Mouse (Mus musculus): ENCODE results near the gene Coq3. TPM values are rescaled to one million over a fixed set of nuclear protein-coding genes. Genes with fewer than 3 reads are reported as not detected.
A peak's percentile ranks its signal among the peaks of the same experiment; 100 is the strongest.

The Coq3 gene
- polyA plus RNA-seq, 1 experiment from 2014 or later: 15.7 TPM

DNA sequence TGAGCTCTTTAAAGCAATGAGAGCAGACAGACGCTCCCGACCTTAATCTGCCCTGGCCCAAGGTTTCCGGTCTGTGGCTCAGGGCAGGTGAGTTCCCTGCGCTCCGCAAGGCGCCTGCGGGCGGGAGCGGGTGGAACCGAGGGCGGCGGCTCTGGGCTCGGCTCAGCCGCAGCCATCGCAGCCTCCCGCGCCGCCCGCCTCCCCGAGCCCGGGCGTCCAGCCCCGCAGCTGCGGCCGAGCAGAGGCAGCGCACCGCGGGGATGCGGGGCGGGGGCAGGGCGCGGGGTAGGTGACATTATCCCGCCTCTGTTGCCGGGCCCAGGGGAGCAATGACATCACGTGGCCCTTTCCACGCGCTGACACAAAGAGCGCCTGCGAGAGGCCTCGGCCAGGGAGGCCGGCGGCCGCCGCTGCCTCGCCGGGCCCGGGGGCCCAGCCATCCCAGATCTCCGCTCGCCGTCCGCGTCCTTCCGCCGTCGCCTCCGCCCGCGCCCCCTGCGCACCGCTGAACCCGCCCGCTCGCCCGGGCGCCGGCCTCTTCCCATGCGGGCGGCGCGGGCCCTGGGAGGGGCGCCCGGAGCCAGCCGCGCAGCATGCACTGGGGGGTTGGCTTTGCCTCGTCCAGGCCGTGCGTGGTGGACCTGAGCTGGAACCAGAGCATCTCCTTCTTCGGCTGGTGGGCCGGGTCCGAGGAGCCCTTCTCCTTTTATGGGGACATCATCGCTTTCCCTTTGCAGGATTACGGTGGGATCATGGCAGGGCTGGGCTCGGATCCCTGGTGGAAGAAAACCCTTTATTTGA is 51.7 kb downstream of the Coq3 start, which contains the start of gene Faxc:
Faxc (plus strand) TSS at position 359 of the 801 bp plus-strand sequence.
- no peaks in the 10 kb centered on the region for H3K9me3 ChIP-seq (replicated peaks; ENCODE audit: control insufficient read depth, low read length)
- peak within 1 kb of the TSS; percentile 75 for H3K4me3 ChIP-seq (replicated peaks; ENCODE audit: low read length)
- no peaks in the 10 kb centered on the region for H3K27me3 ChIP-seq (ENCODE audit: control insufficient read depth, insufficient read depth, low read length)
- ATAC-seq (ENCODE audit: insufficient read depth, low FRiP score): peak; percentile 92
- peak within 1 kb of the TSS; percentile 91 for H3K9ac ChIP-seq (ENCODE audit: low read length)
- peaks cover 9% of the 10 kb centered on the region; the same call in 1 of the 2 replicates for H3K4me1 ChIP-seq (ENCODE audit: control insufficient read depth, insufficient read depth, low read length)
- no peaks in the 10 kb centered on the region for H3K36me3 ChIP-seq (ENCODE audit: control insufficient read depth, insufficient read depth, low read length)
- peak within 1 kb of the TSS; percentile 85 for H3K4me2 ChIP-seq (ENCODE audit: low read depth, low read length)
- WGBS: under 1% methylated on average over 80 of the region's 83 CpGs
- peak within 1 kb of the TSS; percentile 83 for H3K27ac ChIP-seq (ENCODE audit: low read length)

DNA sequence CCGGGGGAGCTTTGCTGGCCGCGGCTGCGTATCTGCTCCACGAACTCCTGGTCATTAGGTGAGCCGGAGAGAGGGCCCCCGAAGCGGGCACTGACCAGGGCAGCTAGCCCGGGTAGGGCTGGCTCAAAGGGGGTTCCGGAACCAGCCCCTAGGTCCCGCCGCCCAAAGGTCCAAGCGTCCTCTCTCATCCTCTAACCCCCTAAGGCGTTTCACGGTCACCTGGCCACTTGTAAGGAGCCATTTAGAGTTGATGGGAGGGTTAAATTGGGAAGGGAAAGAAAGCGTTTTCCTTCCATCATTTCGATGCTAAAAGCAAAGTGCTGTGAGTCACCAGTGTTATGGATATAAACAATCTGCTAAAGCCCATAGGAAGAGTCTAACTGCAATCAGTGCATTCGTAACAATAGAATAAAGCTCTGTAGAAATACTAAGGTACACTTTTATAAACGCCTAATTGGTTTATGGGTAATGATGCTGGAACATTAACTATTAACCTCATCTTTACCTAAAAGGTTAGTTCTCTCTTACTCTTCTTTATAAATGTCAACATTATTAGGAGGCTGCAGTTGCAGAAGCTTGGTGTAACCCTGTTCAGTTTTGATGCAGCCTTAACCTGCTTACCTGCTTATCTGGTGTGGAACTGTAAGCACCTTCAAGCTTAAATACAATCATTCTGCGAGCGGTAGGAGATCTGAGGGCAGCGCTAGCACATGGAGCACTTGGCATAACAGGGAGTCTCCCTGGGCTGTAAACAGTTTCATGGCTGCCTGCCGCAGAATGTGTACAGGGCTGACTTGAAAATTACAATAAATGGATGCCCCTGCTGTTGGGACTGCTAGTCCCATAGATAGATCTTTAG is 52.5 kb downstream of the Coq3 start:
- ATAC-seq (ENCODE audit: insufficient read depth, low FRiP score): no peak; the same call in 1 of the 2 replicates
- WGBS: 9% methylated on average over 23 of the region's 23 CpGs
- peak overlapping the region; percentile 85 for H3K4me2 ChIP-seq (ENCODE audit: low read depth, low read length)
- H3K9ac ChIP-seq (ENCODE audit: low read length): peak overlapping the region; percentile 91
- H3K36me3 ChIP-seq (ENCODE audit: control insufficient read depth, insufficient read depth, low read length): no peaks in the 10 kb centered on the region
- peak overlapping the region; percentile 75 for H3K4me3 ChIP-seq (replicated peaks; ENCODE audit: low read length)
- H3K4me1 ChIP-seq (ENCODE audit: control insufficient read depth, insufficient read depth, low read length): peaks cover 9% of the 10 kb centered on the region; the same call in 1 of the 2 replicates
- peak overlapping the region; percentile 83 for H3K27ac ChIP-seq (ENCODE audit: low read length)
- H3K9me3 ChIP-seq (replicated peaks; ENCODE audit: control insufficient read depth, low read length): no peaks in the 10 kb centered on the region
- no peaks in the 10 kb centered on the region for H3K27me3 ChIP-seq (ENCODE audit: control insufficient read depth, insufficient read depth, low read length)

DNA sequence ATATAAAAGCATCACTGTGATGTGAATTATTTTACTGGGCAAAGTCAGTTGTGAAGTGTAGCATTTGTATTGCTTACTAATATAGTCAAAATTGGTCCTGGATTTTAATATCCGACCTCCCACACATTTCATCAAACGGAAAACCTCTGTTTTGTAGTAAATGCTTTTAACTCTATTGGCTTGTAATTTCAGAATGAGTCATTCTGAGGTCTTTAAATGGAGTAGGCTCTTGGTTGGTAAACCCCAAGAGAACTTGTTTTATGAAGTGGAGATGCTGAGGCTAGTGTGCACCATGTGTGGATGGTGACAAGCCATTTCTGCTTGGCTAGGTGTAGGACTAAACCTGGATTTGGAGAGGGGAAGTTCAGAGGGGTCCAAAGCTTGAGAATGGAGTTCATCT is 55.9 kb downstream of the Coq3 start:
- WGBS: 86% methylated on average over 2 of the region's 2 CpGs
- Histone ChIP-seq H3K4me1 (ENCODE audit: control insufficient read depth, insufficient read depth, low read length) (peaks cover 9% of the 10 kb centered on the region; the same call in 1 of the 2 replicates), H3K4me3 (replicated peaks; ENCODE audit: low read length) (no peak overlapping the region), H3K27ac (ENCODE audit: low read length) (no peak overlapping the region), H3K4me2 (ENCODE audit: low read depth, low read length) (no peak overlapping the region), H3K36me3 (ENCODE audit: control insufficient read depth, insufficient read depth, low read length) (no peaks in the 10 kb centered on the region), H3K9ac (ENCODE audit: low read length) (no peak overlapping the region), H3K27me3 (ENCODE audit: control insufficient read depth, insufficient read depth, low read length) (no peaks in the 10 kb centered on the region), H3K9me3 (replicated peaks; ENCODE audit: control insufficient read depth, low read length) (no peaks in the 10 kb centered on the region)
- ATAC-seq (ENCODE audit: insufficient read depth, low FRiP score): no peak

DNA sequence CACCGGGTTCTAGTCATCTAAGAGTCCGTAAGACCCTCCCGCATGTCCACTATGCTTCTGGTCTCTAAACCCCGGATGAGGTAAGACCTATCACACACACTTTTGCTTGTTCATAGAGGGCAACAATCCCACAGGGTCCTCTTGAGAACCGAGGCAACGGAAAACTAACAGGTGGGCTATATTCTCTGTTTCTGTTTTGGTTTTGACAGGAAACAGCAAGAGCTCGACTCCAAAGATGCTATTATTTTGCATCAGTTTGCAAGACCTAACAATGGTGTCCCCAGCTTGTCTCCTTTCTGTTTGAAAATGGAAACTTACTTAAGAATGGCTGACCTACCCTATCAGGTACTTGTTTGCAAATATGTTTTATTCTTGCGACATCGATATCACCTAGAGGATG is 57.0 kb downstream of the Coq3 start:
- ATAC-seq (ENCODE audit: insufficient read depth, low FRiP score): no peak
- H3K27ac ChIP-seq (ENCODE audit: low read length): no peak overlapping the region
- H3K4me2 ChIP-seq (ENCODE audit: low read depth, low read length): no peak overlapping the region
- H3K9me3 ChIP-seq (replicated peaks; ENCODE audit: control insufficient read depth, low read length): no peaks in the 10 kb centered on the region
- no peaks in the 10 kb centered on the region for H3K27me3 ChIP-seq (ENCODE audit: control insufficient read depth, insufficient read depth, low read length)
- H3K4me1 ChIP-seq (ENCODE audit: control insufficient read depth, insufficient read depth, low read length): peaks cover 6% of the 10 kb centered on the region; the same call in 1 of the 2 replicates
- no peak overlapping the region for H3K9ac ChIP-seq (ENCODE audit: low read length)
- H3K4me3 ChIP-seq (replicated peaks; ENCODE audit: low read length): no peak overlapping the region
- WGBS: 88% methylated on average over 9 of the region's 9 CpGs
- H3K36me3 ChIP-seq (ENCODE audit: control insufficient read depth, insufficient read depth, low read length): no peaks in the 10 kb centered on the region

DNA sequence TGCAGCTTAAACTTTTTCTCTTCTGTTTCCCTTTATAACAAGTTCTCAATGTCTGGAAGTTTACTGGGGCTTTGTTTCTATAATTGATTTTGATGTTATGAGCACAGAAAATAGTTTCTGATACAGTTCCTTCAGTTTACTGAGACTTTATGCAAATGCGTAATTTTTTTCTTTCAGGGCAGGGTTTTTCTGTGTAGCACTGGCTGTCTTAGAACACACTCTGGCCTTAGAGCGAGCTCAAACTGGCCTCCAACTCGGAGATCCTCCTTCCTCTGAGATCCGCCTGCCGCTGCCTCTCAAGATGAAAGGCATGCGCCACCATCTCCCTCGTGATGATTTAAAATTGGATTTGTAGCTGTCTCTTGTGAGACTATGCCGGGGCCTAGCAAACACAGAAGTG is 58.4 kb downstream of the Coq3 start:
- Histone ChIP-seq H3K4me1 (ENCODE audit: control insufficient read depth, insufficient read depth, low read length) (no peaks in the 10 kb centered on the region), H3K9ac (ENCODE audit: low read length) (no peak overlapping the region), H3K9me3 (replicated peaks; ENCODE audit: control insufficient read depth, low read length) (no peaks in the 10 kb centered on the region), H3K36me3 (ENCODE audit: control insufficient read depth, insufficient read depth, low read length) (no peaks in the 10 kb centered on the region), H3K27ac (ENCODE audit: low read length) (no peak overlapping the region), H3K4me3 (replicated peaks; ENCODE audit: low read length) (no peak overlapping the region), H3K27me3 (ENCODE audit: control insufficient read depth, insufficient read depth, low read length) (no peaks in the 10 kb centered on the region), H3K4me2 (ENCODE audit: low read depth, low read length) (no peak overlapping the region)
- ATAC-seq (ENCODE audit: insufficient read depth, low FRiP score): no peak
- 87% methylated on average over 8 of the region's 8 CpGs for WGBS

DNA sequence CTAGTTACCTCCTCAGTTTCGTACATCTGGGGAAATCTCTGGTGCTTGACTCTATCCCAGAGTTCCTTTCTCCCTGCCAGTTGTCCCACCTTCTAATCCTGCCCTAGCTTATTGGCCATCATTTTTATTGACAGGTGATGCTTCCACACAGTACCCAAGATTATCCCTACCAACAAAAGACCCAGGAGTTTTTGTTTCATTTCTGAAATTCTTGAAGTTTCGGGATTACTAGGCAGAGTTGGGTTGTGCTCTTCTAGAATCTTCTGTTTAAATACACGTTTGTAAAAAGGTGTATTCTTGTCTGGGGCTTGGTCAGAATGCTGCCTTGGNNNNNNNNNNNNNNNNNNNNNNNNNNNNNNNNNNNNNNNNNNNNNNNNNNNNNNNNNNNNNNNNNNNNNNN is 65.2 kb downstream of the Coq3 start:
- no peak for ATAC-seq (ENCODE audit: insufficient read depth, low FRiP score)
- Histone ChIP-seq H3K4me2 (ENCODE audit: low read depth, low read length) (no peak overlapping the region), H3K27me3 (ENCODE audit: control insufficient read depth, insufficient read depth, low read length) (no peaks in the 10 kb centered on the region), H3K4me1 (ENCODE audit: control insufficient read depth, insufficient read depth, low read length) (no peaks in the 10 kb centered on the region), H3K4me3 (replicated peaks; ENCODE audit: low read length) (no peak overlapping the region), H3K9ac (ENCODE audit: low read length) (no peak overlapping the region), H3K27ac (ENCODE audit: low read length) (no peak overlapping the region), H3K36me3 (ENCODE audit: control insufficient read depth, insufficient read depth, low read length) (no peaks in the 10 kb centered on the region), H3K9me3 (replicated peaks; ENCODE audit: control insufficient read depth, low read length) (no peaks in the 10 kb centered on the region)
- 84% methylated on average over 3 of the region's 3 CpGs for WGBS

DNA sequence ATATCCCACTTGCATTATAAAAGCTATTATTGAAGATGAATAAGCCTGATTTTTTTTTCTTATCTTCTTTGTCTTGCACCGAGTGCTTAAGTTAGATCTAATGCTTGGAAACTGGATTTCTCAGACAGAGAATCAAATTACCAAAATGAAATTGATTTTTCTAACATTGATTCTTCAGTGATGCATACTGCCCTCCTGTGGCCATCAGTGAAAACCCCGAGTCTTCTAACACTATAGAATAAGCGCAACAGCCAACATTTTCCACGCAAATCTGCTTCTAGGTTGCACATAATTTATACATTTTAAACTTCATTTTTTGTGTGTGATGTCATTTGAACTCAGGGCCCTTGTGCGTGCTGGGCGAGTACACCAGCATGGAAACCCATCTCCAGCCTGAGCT is 72.0 kb downstream of the Coq3 start:
- 37% methylated on average over 6 of the region's 6 CpGs for WGBS
- H3K9me3 ChIP-seq (replicated peaks; ENCODE audit: control insufficient read depth, low read length): no peaks in the 10 kb centered on the region
- no peak overlapping the region for H3K27ac ChIP-seq (ENCODE audit: low read length)
- H3K4me2 ChIP-seq (ENCODE audit: low read depth, low read length): no peak overlapping the region
- H3K4me3 ChIP-seq (replicated peaks; ENCODE audit: low read length): no peak overlapping the region
- H3K4me1 ChIP-seq (ENCODE audit: control insufficient read depth, insufficient read depth, low read length): no peaks in the 10 kb centered on the region
- no peak for ATAC-seq (ENCODE audit: insufficient read depth, low FRiP score)
- no peak overlapping the region for H3K9ac ChIP-seq (ENCODE audit: low read length)
- H3K27me3 ChIP-seq (ENCODE audit: control insufficient read depth, insufficient read depth, low read length): no peaks in the 10 kb centered on the region
- H3K36me3 ChIP-seq (ENCODE audit: control insufficient read depth, insufficient read depth, low read length): no peaks in the 10 kb centered on the region

DNA sequence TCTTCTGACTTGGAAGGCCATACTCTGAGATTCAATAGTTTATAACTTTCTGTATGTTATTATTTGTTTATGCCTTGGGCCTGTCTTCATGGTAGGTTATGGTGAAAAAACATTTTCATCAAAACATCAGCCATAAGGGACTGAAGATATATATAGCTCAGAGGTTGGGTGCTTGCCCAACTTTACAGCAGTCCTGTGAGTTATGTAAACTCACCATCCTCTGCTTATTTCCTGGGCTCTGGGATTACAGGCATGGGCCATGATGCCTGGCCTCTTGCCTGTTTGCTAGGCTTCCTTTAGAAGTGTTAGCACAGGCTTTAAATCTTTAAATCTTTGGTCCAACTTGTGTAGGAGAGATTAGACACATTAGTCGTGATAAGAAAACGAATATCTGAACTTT is 72.8 kb downstream of the Coq3 start:
- no peak for ATAC-seq (ENCODE audit: insufficient read depth, low FRiP score)
- H3K4me3 ChIP-seq (replicated peaks; ENCODE audit: low read length): no peak overlapping the region
- H3K36me3 ChIP-seq (ENCODE audit: control insufficient read depth, insufficient read depth, low read length): no peaks in the 10 kb centered on the region
- no peaks in the 10 kb centered on the region for H3K9me3 ChIP-seq (replicated peaks; ENCODE audit: control insufficient read depth, low read length)
- H3K4me1 ChIP-seq (ENCODE audit: control insufficient read depth, insufficient read depth, low read length): no peaks in the 10 kb centered on the region
- WGBS: 49% methylated on average over 2 of the region's 2 CpGs
- no peak overlapping the region for H3K4me2 ChIP-seq (ENCODE audit: low read depth, low read length)
- H3K27me3 ChIP-seq (ENCODE audit: control insufficient read depth, insufficient read depth, low read length): no peaks in the 10 kb centered on the region
- H3K27ac ChIP-seq (ENCODE audit: low read length): no peak overlapping the region
- H3K9ac ChIP-seq (ENCODE audit: low read length): no peak overlapping the region

All from stomach, embryonic 16.5 days (tissue).